Mouse (Mus musculus) c-Kit-positive CD71-negative TER-119-negative erythroid progenitor cells, embryonic 14.5 days (primary cell): ENCODE measurements around the gene Dscam.

Source experiments
- DNase-seq: peaks from one replicate; pipeline ENCODE4 v3.0.0-alpha.2; 2013; ENCODE audit warnings: low read depth

Gene Dscam

DNA sequence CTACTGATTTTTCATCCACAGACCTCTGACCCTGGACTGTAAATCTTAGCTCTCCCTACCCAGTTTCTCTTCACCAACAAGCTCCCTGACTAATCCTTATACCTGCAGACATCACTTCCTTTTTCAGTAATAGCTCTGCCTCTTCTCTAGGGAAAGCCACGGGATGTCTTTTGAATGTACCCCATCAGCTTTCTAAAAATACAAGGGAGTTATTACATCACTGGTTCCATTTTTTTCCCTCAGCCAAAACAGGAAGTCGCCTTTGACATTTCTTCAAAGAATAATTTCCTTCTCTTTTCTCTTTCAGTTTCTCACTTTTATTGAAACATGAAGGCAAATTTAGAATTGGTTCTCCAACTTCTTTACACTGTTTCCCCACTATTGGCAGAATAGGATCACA is 67.5 kb downstream of the Dscam start:
- no peak for DNase-seq

GRCm38 (mm10) chr16:97100091-97100490 is 70.5 kb downstream of the Dscam start:
- no peak for DNase-seq

DNA sequence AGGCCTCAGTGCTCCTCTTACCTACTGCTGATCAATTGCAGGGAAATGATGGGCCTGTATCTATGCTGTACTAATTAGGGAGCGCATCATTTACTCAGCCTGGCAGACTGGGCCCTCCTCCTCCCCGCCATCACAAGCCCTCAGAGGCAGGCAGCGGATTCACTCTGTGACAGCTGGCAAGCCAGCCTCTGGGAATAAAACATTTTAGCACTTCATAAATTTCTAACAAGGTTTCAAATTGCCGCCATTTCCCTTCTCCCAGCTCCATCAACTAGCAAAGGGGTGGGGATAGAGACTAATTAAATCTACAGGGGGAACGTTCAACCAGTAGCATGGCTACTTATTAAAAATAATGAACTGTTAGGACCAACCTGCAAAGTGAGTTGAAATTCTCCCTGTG is 72.0 kb downstream of the Dscam start:
- no peak for DNase-seq

- no peak for DNase-seq
These were observed 73.8 kb downstream of the Dscam start for GRCm38 (mm10) chr16:97096709-97097108.

DNA sequence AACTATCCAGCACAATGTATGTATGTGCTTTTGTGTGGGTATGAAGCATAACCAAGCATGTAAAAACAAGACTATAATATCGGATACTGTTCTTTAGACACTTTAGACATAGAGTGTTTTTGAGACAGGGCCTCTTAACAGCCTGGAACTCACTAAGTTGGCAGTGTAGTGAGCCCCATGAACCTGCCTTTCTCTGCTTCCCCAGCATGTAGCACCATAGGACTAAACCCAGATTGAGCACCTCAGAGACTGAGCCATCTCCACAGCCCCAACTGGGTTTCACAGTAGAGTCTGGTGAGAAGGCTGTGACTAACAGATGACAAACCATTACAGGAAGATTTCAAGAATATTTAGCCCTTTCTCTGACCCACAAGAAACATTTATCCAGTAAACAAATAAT is 75.1 kb downstream of the Dscam start:
- DNase-seq = no peak

DNA sequence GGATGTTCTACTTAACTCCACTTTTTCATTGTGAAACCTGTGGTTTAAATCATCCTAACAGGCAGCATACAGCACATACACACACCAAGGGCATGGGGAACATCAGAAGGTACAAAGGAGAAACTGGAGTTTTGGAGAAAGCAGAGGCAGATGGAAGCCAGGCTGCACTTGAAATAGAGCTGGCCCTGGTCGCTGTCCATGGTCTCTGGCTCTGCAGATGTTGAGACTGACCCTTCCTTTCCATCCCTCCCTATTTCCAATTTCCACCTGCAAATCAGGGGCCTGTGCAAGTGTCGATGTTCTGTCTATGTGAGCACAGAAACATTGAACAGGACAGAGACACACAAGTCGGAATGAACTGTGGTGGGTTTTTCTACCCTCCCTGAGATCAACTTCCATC is 81.2 kb downstream of the Dscam start:
- no peak for DNase-seq

- DNase-seq = no peak
These were observed 86.9 kb downstream of the Dscam start for GRCm38 (mm10) chr16:97083694-97084093.

DNA sequence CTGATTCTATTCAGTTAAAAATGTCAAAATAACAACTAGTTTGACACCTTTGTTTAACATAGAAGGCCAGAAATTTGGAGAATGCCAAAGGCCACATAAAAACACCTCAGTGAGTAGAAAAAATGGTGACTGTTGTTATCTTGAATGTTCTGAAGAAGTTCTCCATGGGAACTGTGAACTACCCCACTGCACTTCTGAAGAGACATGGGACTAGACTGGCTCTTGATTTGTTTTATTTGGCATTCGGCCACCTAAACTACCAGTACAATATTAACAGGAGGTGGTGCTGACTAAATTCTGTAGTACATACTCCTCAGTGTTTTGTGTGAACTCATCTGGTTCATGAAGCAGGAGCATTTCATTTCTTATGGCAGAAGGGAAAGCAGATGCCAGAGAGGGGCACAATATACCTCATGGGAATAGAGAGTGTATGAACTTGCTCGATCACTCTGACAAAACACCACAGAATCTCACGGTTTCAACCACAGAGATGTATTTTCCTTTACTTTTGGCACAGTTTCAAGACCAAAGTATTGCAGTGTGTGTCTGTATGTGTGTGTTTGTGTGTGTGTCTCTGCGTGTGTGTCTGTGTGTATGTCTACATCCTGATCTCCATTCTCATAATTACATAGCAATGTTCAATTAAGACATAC is 94.5 kb downstream of the Dscam start:
- DNase-seq = no peak

- DNase-seq = no peak
These were observed 95.2 kb downstream of the Dscam start for GRCm38 (mm10) chr16:97075137-97075902.

- no peak for DNase-seq
These were observed 96.7 kb downstream of the Dscam start for GRCm38 (mm10) chr16:97073847-97074246.

DNA sequence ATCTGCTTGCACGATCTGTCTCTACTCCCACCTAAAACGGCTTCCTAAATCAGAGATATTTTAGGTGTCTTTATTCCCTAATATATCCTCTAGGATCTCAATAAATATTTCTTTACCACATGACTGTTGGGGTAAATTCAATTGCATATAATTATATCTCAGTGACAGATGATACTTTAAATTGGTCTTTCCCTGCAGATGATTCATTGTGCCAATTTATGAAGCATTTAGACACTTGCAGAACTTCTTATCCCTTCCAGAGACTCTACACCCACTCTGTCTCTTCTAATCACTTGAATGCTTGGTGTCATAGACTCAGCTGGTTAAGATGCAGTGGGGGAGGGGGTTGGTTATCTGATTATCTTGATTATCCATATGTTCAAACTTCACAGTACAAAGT is 97.9 kb downstream of the Dscam start:
- DNase-seq = no peak

GRCm38 (mm10) chr16:97066856-97067255 is 103.7 kb downstream of the Dscam start:
- no peak for DNase-seq

GRCm38 (mm10) chr16:97062207-97062606 is 108.3 kb downstream of the Dscam start:
- no peak for DNase-seq

DNA sequence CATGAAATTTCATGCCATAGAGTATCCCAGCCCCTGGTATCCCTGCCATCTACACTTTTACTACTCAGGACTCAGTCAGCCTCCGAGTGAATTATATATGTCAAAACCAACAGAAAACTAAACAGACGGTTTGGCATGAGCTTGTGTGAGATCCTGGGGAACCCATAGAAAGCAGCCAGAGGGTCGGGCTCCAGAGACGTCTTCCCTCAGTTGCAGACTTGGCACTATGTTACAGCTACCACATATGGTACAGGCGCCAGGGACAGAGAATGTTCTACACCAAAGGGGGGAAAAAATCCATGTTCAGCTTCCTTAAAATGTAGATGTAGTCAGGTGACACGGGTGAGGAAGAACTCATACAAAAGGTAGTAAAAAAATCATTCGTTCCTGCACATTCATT is 109.2 kb downstream of the Dscam start:
- DNase-seq = no peak

DNA sequence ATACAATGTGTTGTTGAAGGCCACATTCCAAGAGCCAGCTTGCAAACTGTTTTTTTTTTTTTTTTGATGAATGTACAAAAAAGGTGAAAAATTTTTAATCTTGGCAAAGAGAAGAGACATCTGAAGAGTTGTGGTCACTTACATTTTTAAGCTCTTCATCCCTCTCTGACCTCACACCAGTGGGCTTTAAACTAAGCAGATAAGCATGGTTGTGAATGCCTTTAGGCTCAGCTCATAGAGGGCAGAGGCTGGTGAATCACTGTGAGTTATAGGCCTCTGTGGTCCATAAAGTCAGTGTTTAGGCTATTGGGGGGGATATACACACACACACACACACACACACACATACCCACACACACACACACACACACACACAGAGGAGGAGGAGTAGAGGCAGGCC is 109.8 kb downstream of the Dscam start:
- no peak for DNase-seq

DNA sequence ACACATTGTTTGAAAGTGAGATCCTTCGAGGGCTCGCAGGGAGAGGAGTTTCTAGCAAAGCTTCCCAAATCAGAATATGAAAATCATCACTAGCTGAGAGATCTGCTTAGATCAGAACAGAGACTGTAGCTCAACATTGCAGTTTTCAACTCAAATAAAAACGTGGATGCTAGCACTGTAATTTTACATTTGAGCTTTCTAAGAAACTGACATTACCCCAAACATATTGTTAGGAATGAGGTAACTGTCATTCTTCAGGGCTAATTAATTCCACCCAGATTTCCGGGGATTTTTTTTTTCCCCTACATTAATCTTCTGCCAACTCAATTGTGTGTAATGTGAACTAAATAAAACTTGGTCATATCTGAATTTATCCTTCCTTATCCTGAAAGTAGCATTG is 110.3 kb downstream of the Dscam start:
- no peak for DNase-seq

GRCm38 (mm10) chr16:97035271-97035670 is 135.3 kb downstream of the Dscam start:
- no peak for DNase-seq

GRCm38 (mm10) chr16:97033540-97034058 is 137.0 kb downstream of the Dscam start:
- no peak for DNase-seq

- DNase-seq = no peak
These were observed 142.9 kb downstream of the Dscam start for GRCm38 (mm10) chr16:97027701-97028100.

DNA sequence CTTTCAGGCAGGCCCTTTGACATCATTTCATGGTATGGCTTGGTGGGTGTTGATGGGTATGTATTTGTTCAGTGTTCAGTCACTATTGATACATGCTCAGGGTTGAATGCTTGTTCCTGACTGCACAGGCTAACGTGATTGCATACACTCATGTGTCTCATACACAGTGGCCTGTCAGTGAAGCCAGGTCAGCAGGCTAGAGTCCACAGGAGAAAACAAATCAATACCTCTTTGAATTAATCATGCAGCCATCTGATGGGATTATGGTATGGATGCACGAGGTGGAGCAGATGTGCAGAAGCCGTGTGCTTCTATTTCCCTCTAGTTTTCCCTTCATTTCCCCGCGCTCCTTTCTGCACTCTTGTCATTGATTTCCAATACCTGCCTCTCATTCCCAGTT is 143.7 kb downstream of the Dscam start:
- no peak for DNase-seq

DNA sequence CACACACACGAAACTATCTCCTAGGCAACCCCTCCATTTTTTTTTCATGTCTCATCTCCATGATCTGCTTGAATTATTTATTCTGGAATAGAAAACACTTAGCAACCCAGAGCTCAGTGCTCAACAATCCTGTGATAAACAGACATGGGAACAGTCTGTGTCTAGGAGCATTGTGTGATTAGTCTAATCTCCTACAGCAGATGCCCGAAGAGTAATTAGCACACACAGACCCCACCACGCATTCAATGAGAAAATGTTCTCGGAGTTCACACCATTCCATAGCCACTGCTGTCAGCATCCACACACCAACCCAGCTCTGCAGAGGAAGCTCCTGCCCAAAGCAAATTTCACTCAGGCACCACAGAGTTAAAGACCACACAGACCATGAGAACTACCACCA is 146.1 kb downstream of the Dscam start:
- DNase-seq = no peak

DNA sequence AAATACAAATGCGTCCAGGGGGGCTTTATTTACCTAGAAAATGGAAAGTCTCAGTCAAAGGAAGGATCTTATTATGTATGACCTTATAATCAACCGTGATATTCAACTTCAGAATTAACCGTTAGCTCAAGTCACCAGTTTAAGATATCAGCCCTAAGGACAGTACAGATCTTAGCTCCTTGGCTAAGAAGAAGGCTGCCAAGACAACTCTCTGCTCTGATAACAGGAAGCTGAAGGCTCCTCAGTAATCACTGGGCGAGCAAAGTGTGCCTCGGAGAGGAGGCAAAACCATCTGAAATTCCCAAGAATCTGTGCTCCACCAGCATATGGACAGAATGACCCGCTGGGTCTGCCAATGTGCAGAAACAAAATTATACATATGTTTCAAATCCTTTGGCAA is 149.1 kb downstream of the Dscam start:
- no peak for DNase-seq

DNA sequence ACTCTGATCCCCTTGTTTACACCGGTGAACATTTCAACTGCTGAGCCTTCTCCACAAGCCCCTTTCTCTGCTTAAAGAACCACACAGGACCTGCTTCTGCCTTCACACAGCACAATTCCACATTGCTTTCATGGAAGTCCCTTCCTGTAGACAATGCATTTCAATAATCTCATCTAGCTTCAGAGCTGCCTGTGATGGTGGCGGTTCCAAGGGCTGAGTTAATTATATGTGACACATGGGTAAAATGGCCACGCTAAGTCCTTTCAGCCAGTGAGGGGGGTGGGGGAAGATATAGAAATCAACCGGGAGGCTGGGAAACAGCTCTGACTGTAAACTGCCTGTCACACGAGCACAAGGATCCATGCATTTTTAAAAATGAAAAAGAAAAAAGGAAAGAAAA is 152.2 kb downstream of the Dscam start:
- DNase-seq = no peak
